Mouse (Mus musculus) urinary bladder, postnatal 4 days (tissue): ENCODE data around the gene Tmem116.

Source experiments
- DNase-seq, 2 experiments: peaks; one replicate each; pipeline ENCODE4 v3.0.0; 2021 to 2022; ENCODE audit warnings: low spot score in 2 of 2

Tmem116 gene

DNA sequence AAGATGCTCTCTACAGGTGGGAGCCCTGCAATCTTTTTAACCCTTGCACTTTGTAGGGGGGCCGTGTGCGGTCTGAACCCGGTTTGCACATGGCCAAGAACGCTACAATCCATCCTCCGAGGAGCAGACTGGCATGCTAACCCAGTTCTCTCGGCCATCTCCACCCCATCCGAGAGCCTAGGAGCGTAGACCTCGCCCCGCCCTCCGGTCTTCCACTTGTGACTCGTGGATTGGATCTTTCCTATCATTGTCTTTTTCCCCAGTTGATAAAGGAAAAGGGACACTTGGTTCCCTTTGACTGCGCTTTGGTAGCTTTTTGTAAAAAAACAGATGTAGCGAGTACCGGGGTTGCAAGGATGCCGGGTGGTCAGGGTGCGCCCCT lies at the start of gene Tmem116:
TSS of gene Tmem116 (plus strand) at position 250 of the 382 bp plus-strand sequence.
- DNase-seq = no peak

DNA sequence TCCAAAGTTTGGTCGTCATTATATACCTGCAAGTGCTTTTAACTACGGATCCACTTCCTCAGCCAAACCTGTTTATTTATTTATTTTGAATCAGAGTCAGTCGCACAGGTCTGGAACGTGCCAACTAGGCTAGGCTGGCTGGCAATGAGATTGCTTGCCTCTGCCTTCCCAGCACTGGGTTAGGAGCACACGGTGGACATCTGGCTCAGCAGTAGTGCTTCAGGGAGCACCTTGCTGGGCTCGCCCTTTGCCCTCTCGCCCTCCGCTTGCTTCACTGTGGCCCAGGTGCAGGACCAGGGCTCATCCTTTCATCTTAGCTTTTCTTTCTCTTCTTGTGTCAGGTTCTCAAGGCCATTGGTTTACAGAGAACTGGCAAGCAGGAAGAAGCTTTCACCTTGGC lies 43.8 kb upstream of the Tmem116 start:
- DNase-seq = no peak

DNA sequence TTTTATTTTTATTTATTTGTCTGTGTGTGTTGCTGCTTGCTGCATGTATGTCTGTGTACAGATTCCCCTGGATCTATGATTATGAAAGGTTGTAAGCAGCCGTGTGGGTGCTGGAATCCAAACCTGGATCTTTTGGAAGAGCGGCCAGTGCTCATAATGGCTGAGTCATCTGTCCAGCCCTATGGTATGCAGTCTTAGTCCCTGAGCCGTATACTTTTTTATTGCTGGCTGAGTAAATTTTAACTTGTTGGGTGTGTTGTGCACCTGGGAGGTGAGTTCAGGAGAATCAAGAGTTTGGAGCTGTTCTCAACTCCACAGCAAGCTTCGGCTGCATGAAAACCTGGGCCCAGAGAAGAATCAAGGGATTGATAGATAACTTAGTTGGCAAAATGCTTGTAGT lies 40.7 kb upstream of the Tmem116 start:
- no peak for DNase-seq

- no peak for DNase-seq
These were observed 31.0 kb upstream of the Tmem116 start for GRCm38 (mm10) chr5:121420721-121421120.

DNA sequence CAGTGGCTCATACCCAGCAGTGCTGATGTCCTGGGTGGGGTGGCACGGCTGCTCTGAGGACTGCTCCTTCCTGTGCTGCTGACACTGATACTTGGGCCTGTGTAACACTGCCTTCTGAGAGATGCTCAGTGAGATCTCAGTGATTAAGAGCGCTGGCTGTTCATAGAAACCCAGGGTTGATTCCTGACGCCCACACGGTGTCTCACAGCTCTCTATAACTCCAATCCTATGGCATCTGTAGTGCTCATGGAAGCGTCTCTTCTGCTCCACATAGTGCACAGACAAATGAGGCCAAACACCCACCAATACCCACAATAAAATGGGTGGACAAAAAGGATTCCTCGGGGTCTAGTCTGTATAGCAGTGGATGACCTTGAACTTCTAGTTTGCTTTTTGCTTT lies 28.9 kb upstream of the Tmem116 start:
- no peak for DNase-seq

DNA sequence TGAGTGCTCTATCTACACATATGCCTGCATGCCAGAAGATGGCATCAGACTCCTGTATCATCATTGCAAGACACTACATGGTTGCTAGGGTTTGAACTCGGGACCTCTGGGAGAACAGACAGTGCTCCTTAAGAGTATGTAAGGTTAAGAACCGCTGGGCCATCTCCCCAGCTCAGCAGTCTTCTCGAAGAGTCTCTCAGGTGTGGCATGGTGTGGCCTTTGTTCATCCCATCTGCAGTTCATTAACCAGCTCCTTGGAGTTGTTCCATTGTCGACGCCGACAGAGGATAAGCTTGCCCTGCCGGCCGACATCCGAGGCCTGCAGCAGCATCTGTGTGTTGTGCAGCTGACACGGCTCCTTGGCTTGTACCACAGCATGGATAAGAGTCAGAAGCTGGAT lies 28.4 kb upstream of the Tmem116 start:
- no peak for DNase-seq

GRCm38 (mm10) chr5:121428954-121429353 lies 22.7 kb upstream of the Tmem116 start:
- DNase-seq = no peak

DNA sequence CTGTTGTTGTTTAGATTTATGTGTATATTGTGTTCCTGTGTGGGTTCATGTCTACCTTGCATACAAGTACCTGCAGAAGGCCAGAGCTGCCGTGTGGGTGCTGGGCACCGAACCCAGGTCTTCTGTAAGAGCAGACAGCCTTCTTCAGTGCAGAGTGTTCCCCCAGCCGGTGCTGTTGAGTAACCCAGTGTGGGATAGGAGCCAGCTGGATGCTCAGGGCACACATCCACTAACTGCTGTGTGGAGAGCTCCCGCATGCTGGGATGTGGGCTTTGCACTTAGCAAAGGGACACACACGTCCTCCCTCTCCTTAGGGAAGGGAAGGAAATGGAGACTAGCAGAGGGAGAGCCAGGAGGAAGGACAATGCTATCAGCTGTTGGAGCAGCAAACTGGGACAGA lies 13.6 kb upstream of the Tmem116 start:
- no peak for DNase-seq

DNA sequence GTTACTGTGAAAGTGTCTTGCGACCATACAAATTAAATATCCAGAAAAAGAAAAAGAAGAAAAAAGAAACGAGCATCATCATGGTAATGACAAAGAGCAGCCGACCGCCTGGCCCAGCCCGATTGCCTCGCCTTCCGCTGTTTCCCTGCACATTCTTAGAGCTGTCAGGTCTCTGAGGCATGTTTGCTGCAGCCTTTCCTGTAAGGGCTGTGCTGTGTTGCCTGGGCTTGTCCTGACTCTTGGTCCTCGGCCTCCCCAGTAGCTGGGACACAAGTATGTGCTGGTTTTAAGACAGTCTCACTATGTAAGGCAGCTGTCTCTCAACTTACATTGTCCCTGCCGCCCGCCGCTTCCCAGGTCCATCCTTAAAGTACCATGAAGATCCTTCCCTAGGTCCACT lies 12.9 kb upstream of the Tmem116 start:
- DNase-seq = no peak

DNA sequence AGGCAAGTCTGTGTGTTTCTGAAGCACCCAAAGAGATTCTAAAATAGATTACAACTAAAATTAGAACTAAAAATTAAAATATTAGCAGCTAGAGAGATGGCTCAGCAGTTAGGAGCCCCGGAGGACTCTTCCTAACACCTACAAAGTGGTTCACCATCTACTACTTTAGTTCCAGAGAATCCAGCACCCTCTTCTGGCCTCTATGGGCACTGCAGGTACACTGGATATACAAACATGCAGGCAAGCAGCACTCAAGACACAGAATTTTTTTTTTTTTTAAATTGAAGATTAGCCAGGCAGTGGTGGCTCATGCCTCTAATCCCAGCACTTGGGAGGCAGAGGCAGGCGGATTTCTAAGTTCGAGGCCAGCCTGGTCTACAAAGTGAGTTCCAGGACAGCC lies 8.1 kb upstream of the Tmem116 start:
- DNase-seq = no peak

- no peak for DNase-seq
These were observed 6.8 kb upstream of the Tmem116 start for GRCm38 (mm10) chr5:121444870-121445269.

GRCm38 (mm10) chr5:121448450-121448849 lies 3.2 kb upstream of the Tmem116 start:
- no peak for DNase-seq

- DNase-seq = no peak
These were observed 1.7 kb upstream of the Tmem116 start for GRCm38 (mm10) chr5:121449976-121450375.

DNA sequence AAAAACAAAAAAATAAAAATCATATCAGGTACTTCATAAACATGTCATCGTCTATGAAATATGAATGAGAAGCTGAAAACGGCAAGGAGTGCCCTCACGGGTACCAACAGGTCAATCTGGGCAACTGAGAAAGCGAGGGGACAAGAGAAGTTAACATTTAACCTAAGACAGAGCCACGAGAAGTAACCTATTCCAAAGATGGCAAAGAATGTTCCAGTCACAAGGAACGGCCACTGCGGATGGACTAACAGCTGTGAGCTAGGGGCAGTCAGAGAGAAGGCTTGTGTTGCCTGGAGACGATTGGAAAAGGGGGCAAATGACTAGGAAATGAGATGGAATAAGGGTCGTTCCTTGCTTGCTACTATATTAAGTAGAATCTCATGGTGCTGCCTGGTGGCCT lies 1.2 kb upstream of the Tmem116 start:
- no peak for DNase-seq

GRCm38 (mm10) chr5:121451203-121451602 lies 490 bp upstream of the Tmem116 start:
- DNase-seq = no peak

DNA sequence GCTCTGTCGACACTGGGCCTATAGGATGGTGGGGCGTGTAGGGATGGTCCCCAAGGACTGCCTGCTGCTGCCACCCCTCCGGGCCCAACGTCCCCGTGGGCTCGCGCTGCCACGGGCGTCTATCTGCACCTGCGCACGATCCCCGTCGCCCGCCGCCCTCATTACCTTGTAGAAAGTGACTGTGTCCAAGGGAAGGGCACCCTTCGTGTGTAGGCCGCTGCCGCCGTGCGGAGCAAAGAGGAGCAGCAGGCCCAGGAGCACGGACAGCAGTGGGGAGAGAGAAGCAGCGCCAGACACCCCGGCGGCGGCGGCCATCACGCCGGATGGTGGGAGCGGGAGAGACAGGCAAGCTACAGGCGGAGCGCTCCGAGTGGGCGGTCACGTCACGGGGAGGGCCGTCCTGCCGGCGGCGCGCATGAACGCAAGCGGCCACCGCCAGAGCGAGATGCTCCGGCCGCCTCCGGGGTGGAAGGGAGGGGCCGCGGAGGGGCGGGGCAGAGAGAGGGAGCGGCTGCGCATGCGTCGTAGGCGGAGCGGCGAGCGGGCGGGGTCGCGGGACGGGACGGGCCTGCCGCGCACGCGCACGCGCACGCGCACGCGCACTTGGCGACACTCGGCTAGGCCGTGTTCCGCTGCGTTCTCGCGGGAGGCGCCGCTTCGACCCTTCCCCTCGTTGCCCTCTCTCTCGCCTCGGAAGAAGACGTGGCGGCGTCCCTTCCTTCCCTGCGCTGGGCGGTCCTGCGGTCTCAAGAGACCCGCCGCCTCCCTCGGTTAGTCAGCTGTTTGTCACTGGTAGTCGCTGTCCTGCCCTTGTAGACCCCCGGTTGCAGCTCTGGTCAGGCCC lies 555 bp downstream of the Tmem116 start, which contains the start of gene Erp29:
TSS of gene Erp29 (minus strand) at position 481 of the 844 bp plus-strand sequence.
- peak; percentile 99 for DNase-seq

DNA sequence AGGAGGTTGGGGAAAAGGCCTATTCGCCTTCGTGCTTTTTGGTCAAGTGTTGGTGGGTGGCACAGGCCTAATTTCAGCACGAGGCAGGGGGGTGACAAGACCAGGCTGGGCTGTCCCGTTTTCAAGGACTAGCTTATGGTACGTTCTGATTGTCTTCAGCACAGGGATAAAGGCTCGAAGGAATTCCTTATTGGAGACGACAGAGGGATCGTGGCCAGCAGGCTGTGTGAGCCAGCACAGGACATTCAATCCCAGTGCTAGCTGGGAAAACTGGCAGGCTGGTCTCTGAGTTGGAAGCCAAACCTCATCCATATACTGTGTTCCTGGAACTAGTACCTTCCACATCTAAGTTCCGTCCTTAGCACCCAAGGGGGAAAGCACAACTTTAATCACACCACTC lies 1.2 kb downstream of the Tmem116 start:
- no peak for DNase-seq

GRCm38 (mm10) chr5:121453743-121454502 lies 2.2 kb downstream of the Tmem116 start:
- DNase-seq = no peak

GRCm38 (mm10) chr5:121454503-121454782 lies 2.8 kb downstream of the Tmem116 start:
- no peak for DNase-seq

GRCm38 (mm10) chr5:121455510-121456265 lies 4.0 kb downstream of the Tmem116 start:
- DNase-seq = no peak

DNA sequence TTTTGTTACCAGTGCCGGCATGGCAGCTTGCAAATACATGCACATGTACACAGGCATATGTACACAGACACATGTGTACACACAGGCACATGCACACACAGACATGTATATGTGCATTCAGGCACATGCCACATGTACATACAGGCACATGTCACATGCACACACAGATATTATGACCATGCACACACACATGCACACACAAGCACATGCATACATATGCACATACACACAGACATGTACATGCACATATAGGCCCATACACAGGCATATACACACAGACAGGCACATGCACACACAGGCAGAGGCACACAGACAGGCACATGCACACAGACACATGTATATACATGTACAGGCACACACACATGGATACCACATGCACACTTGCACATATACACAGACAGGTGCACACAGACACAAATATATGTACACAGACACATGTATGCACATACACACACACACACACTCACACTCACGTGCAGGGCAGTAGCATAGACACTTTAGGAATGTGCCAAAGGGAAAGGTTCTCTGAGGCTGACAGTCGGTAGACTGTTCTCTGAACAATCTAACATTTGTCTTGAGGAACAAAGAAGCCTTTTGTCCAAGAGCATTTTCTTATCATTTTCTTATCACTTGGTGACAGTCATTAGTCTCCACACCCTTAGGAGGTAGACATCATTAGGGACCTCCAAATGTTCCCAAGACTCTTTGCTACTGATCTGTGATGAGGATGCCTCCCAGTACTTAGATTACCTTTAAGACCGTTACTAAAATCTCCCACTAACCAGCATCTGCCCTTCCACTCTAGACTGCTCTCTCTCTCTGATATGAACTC lies 9.9 kb downstream of the Tmem116 start:
- no peak for DNase-seq

- DNase-seq = no peak
These were observed 10.4 kb downstream of the Tmem116 start for GRCm38 (mm10) chr5:121462171-121462502.
